Mouse (Mus musculus): ENCODE results near the gene Sh3rf1. TPM values are rescaled to one million over a fixed set of nuclear protein-coding genes. Genes with fewer than 3 reads are reported as not detected.
A peak's percentile ranks its signal among the peaks of the same experiment; 100 is the strongest.
"Not testable (repeated sequence)": the region's sequence is repeated elsewhere in the genome, so short reads cannot be mapped to it uniquely, and the experiment has no call there.

Gene Sh3rf1
- polyA plus RNA-seq, 1 experiment from 2014 or later: 7.8 TPM

DNA sequence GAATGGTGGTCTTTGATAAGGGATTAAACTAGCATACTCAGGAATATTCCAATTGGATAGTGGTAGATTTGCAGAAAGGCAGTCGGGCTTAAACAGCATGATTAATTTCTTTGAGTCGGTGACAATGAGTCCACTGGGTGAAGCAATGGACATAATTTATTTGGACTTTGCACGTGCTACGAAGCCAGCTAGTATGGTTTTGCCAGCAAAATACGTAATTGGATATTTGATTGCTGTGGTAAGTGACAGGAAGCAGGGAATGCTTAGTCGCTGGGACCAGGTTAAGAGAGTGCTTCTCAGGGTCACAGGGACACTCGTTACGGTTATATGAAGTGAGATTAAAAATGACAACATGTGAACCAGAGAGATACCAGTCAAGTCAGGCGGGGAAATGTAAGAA, 164.7 kb downstream of the Sh3rf1 start:
- WGBS: 79% methylated on average over 9 of the region's 9 CpGs
- no peaks in the 10 kb centered on the region for H3K27me3 ChIP-seq (ENCODE audit: low read depth, poor library complexity, severe bottlenecking)
- peaks cover 10% of the 10 kb centered on the region for H3K36me3 ChIP-seq
- peaks cover 17% of the 10 kb centered on the region for H3K4me1 ChIP-seq
- DNase-seq (ENCODE audit: low spot score): no peak
- H3K9me3 ChIP-seq (replicated peaks): no peaks in the 10 kb centered on the region
- H3K4me3 ChIP-seq: no peak overlapping the region
- no peak overlapping the region for H3K27ac ChIP-seq

DNA sequence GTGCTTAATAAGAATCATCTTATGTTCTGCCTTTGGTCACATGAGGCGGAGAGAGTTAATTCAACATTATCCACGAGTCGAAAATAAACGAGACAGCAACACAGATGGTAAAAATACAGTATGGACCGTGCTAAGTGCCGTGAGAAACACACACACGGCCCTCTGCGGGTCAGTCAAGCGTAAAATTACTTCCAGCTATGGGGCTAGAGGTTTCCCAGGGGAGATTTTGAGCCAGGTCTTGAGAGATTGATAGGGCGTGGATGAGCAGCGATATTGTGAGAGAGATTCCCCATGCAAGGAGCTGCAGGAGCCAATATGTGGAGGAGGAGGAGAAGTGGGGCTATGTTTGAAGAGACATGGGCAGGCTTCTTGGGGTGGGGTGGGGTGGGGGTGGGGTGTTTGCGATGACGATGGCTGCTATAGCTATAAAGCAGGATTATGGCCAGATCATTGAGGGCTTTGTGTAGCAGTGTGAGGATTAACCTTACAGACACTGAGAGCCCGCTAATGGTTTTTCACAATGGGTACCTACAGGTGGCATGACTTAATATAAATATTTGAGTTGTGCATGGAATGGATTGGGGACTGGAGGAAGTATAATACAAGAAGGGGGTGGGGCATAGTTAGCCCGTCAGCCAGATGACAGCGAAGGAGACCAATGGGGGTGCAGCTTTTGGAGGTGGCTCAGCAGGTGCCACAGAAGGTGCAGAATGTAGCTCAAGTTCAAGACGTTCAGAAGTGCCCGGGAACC, 166.8 kb downstream of the Sh3rf1 start:
- no peaks in the 10 kb centered on the region for H3K9me3 ChIP-seq (replicated peaks)
- H3K4me1 ChIP-seq: peaks cover 17% of the 10 kb centered on the region
- 0 out of 2 replicates have a peak, but pooled peaks cover 8% of the 10 kb centered on the region for H3K36me3 ChIP-seq
- H3K4me3 ChIP-seq: no peak overlapping the region
- H3K27ac ChIP-seq: no peak overlapping the region
- WGBS: 77% methylated on average over 18 of the region's 18 CpGs
- no peaks in the 10 kb centered on the region for H3K27me3 ChIP-seq (ENCODE audit: low read depth, poor library complexity, severe bottlenecking)
- no peak for DNase-seq (ENCODE audit: low spot score)

DNA sequence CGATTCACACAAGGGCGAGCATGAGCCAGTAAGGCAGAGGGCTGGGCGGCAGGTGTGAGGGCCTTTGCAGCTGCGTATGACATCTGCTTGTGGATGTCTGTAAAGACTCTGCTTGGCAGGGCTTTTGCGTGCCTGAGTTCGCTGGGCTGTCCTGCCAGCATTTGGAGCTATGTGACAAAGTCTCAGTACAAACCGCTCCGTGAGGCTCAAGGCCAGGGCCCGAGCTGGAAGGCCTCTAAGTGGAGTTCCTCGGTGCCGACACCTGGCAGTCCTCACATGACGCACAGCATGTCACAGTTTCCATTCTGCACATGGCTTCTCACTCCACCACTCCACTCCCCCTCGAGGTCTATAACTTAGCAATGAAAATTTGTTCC, 167.4 kb downstream of the Sh3rf1 start:
- H3K9me3 ChIP-seq (replicated peaks): no peaks in the 10 kb centered on the region
- no peaks in the 10 kb centered on the region for H3K27me3 ChIP-seq (ENCODE audit: low read depth, poor library complexity, severe bottlenecking)
- H3K27ac ChIP-seq: no peak overlapping the region
- peaks cover 17% of the 10 kb centered on the region for H3K4me1 ChIP-seq
- no peak for DNase-seq (ENCODE audit: low spot score)
- no peak overlapping the region for H3K4me3 ChIP-seq
- WGBS: 94% methylated on average over 13 of the region's 13 CpGs
- 0 out of 2 replicates have a peak, but pooled peaks cover 8% of the 10 kb centered on the region for H3K36me3 ChIP-seq

DNA sequence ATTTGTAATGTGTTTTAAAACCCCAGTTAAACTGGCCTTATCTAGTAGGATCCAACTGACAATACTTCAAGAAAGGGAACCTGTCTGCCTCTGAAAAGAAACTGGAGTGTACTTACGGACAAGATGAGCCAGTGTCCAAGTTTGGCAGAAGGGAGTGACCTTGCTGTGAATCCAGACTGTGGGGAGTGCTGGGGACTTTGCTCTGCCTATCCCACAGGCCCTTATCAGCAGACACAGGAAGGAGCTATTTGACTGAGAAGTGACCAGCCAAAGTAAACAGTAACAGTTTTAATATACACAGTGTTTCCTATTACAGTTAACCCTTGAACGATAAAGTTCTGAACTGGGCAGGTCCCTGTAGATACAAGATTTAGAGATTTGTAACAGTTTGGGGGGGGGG, 173.5 kb downstream of the Sh3rf1 start:
- 83% methylated on average over 2 of the region's 2 CpGs for WGBS

DNA sequence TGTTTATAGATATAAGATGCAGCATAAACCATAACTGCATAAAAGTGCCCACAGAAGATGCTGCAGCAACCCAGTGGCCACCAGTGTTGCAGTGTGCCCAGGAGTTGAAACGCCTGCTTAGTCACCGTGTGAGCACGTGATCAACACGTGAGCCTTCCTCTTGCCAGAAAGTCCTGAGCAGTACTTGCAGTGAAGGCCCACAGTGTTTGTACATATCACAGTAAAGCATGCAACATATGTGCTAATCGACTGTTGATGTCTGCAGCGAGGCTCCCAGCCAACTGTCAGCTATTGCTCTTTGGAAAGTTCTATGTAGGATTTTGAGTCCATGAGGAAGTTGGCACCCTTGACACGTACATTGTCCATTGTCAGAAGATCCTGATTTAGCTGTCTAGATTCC, 174.1 kb downstream of the Sh3rf1 start:
- H3K9me3 ChIP-seq (replicated peaks): no peaks in the 10 kb centered on the region
- no peak for DNase-seq (ENCODE audit: low spot score)
- H3K4me3 ChIP-seq: no peak overlapping the region
- WGBS: 95% methylated on average over 7 of the region's 7 CpGs
- H3K4me1 ChIP-seq: no peaks in the 10 kb centered on the region
- H3K36me3 ChIP-seq: 0 out of 2 replicates have a peak, but pooled peaks cover 8% of the 10 kb centered on the region
- H3K27me3 ChIP-seq (ENCODE audit: low read depth, poor library complexity, severe bottlenecking): no peaks in the 10 kb centered on the region
- no peak overlapping the region for H3K27ac ChIP-seq

More for the DNA sequence above, 173.5 kb downstream of the Sh3rf1 start:
- no peak overlapping the region for H3K27ac ChIP-seq
- H3K4me3 ChIP-seq: no peak overlapping the region
- no peaks in the 10 kb centered on the region for H3K27me3 ChIP-seq (ENCODE audit: low read depth, poor library complexity, severe bottlenecking)
- no peaks in the 10 kb centered on the region for H3K9me3 ChIP-seq (replicated peaks)
- 0 out of 2 replicates have a peak, but pooled peaks cover 8% of the 10 kb centered on the region for H3K36me3 ChIP-seq
- no peaks in the 10 kb centered on the region for H3K4me1 ChIP-seq
- DNase-seq (ENCODE audit: low spot score): no peak

DNA sequence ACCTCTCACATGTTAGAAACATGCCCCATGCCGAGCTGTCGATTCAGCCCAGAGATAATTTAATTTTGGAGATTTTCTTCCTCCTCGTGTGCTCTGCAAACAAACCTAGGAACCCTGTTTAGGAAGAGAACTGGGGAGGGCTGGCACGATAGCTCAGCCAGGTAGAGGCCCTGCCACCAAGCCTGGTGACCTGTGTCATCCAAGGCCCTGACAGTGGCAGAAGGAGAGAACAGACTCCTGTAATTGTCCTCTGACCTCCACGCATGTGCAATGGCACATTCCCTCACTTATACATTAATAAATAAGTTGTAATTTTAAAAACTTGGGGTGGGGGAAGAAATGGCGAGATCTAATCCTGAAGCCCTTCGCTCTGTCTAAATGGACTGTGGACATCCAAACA, 179.2 kb downstream of the Sh3rf1 start:
- 86% methylated on average over 7 of the region's 7 CpGs for WGBS
- no peak overlapping the region for H3K27ac ChIP-seq
- H3K4me1 ChIP-seq: peaks cover 10% of the 10 kb centered on the region
- H3K4me3 ChIP-seq: no peak overlapping the region
- no peak for DNase-seq (ENCODE audit: low spot score)
- no peaks in the 10 kb centered on the region for H3K36me3 ChIP-seq
- H3K27me3 ChIP-seq (ENCODE audit: low read depth, poor library complexity, severe bottlenecking): no peaks in the 10 kb centered on the region
- H3K9me3 ChIP-seq (replicated peaks): no peaks in the 10 kb centered on the region

DNA sequence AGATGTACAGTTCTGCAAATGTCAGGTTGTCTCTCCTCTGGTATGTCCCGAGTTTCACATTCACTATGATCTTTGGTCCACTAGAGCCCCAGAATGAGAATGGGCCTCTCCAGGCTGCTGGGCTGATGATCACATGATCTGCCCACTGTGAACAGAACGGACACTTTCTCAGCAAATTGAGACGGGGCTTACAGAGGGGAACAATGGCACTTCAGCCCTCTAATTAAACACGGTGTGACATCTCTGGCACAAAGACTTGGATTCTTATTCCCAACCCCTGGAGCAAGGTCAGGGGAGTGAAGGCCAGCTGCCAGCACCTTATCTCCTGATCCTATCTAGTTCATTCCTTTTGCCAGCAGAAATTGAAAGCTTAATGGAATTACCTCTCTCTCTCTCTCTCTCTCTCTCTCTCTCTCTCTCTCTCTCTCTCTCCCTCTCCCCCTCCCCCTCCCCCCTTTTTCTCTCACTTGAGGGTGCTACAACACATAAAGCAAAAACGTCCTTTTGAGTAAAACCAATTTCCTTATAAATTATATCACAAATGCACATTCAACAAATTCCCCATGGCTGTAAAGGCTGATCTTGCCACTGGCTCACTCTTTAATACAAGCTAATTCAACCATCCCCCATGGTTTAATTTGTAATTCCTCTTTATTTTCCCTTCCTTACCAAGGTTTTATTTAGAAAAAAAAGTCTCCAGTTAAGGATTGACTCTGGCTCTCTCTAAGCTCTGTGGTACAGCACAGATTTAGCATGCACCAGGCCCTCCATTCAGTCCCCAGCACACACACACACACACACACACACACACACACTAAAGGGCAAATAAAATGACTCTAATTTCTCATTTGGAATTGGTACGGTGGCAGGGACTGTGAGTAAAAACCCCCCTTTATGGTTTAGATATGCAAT, 179.8 kb downstream of the Sh3rf1 start:
- Histone ChIP-seq H3K4me3 (no peak overlapping the region), H3K9me3 (replicated peaks) (no peaks in the 10 kb centered on the region), H3K36me3 (no peaks in the 10 kb centered on the region), H3K27me3 (ENCODE audit: low read depth, poor library complexity, severe bottlenecking) (no peaks in the 10 kb centered on the region), H3K4me1 (peaks cover 10% of the 10 kb centered on the region), H3K27ac (no peak overlapping the region)
- 53% methylated on average over 6 of the region's 6 CpGs for WGBS
- DNase-seq (ENCODE audit: low spot score): no peak

DNA sequence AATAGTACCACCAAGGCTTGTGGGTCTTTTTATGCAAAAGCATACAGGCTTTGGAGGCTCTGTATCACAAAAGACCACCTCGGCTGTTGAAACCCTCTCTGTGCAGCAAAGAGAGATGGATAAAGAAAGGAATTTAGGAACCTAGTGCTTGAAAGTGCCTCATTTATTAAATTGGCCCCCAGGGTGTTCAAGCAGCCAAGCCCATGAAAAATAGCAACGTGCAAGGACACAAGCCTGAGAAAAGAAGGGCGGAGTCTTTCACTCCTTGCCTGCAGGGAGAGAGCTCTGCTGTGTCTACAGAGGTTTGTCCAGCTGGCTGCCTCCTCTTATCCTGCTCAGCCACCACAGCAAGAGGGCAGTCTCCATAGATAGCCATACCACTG, 180.5 kb downstream of the Sh3rf1 start:
- H3K4me3 ChIP-seq: no peak overlapping the region
- H3K27me3 ChIP-seq (ENCODE audit: low read depth, poor library complexity, severe bottlenecking): no peaks in the 10 kb centered on the region
- no peaks in the 10 kb centered on the region for H3K36me3 ChIP-seq
- H3K27ac ChIP-seq: no peak overlapping the region
- no peak for DNase-seq (ENCODE audit: low spot score)
- H3K4me1 ChIP-seq: peaks cover 10% of the 10 kb centered on the region
- no peaks in the 10 kb centered on the region for H3K9me3 ChIP-seq (replicated peaks)
- WGBS: 66% methylated on average over 3 of the region's 3 CpGs

DNA sequence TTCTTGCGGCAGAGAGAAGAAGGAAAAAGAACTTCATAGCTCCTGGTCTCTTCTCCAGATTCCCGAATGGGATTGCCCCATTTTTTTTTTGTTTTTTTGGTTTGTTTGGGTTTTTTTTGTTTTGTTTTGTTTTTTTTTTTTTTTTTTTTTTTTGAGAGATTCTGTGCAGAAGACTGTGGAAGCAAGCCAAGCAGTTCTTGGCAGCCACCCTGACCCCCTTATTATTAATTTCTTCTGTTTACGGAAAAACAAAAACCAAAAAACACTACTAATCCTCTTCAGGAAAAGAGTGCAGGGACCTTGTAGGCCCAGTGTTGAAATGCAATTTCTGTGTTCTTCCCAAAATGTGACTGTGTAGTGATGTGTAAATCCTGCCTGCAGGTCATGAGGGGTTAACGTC, 185.4 kb downstream of the Sh3rf1 start:
- no peak for DNase-seq (ENCODE audit: low spot score)

DNA sequence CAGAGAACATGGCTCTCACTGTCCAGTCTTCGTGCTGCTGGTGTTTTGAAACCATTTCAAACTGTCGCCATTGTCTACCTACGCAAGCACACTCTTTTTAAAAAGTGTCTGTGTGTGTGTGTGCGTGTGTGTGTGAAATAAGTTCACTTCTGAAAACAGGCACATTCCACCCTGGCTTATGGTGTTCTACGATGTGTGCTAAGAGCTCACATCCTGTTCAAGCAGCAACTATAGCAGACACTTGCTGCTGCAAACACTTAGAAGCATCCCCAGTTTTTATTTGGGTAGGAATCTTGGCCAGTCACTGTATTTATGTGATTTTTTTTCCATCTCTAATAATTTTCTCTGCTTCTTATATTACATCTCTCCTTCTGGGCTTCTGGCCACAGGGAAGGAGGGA, 186.0 kb downstream of the Sh3rf1 start:
- not testable (repeated sequence) for H3K36me3 ChIP-seq; H3K4me1 ChIP-seq; H3K9me3 ChIP-seq (replicated peaks); H3K4me3 ChIP-seq; H3K27ac ChIP-seq; DNase-seq (ENCODE audit: low spot score); H3K27me3 ChIP-seq (ENCODE audit: low read depth, poor library complexity, severe bottlenecking)
- 93% methylated on average over 5 of the region's 5 CpGs for WGBS

More for the DNA sequence above, 185.4 kb downstream of the Sh3rf1 start:
- Histone ChIP-seq H3K9me3 (replicated peaks) (no peaks in the 10 kb centered on the region), H3K27ac (no peak overlapping the region), H3K4me3 (no peak overlapping the region), H3K4me1 (peaks cover 3% of the 10 kb centered on the region; the same call in 1 of the 2 replicates), H3K36me3 (no peaks in the 10 kb centered on the region), H3K27me3 (ENCODE audit: low read depth, poor library complexity, severe bottlenecking) (no peaks in the 10 kb centered on the region)
- 91% methylated on average over 4 of the region's 4 CpGs for WGBS

DNA sequence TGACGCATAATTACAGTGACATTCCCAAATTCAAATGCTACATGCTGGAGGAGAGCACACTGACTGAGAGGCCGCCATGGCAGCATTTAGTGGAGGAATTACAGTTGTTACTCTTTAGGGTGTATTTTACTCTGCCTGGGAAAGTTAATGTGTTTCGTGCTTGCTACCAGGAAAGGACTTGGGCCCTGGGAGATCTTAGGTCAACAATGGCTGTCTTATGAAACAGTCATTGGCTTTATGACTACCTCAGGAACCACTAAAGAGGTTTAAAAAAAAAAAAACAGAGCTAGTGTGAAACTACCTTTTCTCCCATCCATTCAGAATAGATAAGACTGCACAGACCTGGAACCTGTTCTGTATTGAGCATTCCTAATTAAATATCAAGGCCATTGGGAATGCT, 195.8 kb downstream of the Sh3rf1 start:
- Histone ChIP-seq H3K4me3 (no peak overlapping the region), H3K27me3 (ENCODE audit: low read depth, poor library complexity, severe bottlenecking) (no peaks in the 10 kb centered on the region), H3K36me3 (no peaks in the 10 kb centered on the region), H3K4me1 (peaks cover 18% of the 10 kb centered on the region), H3K27ac (no peak overlapping the region), H3K9me3 (replicated peaks) (no peaks in the 10 kb centered on the region)
- DNase-seq (ENCODE audit: low spot score): no peak
- 92% methylated on average over 3 of the region's 3 CpGs for WGBS

DNA sequence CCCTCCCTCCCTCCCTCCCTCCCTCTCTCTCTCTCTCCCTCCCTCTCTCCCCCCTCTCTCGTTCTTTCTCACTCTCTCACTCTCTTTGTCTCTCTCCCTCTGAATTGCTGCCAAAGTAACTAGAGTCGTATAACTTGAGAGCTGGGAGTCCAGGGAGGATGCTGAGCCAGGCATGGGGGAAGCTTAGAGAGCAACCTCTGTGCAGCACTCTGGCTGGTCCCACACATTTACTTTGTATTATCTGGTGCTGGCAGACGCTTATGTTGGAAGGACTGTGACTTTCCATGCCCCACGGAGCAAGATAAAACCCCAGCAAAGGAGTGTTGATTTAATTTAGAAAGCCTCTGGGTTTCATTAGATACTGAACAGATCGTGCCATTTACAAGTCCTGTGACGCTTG, 196.5 kb downstream of the Sh3rf1 start:
- Histone ChIP-seq H3K4me1 (peaks cover 18% of the 10 kb centered on the region), H3K4me3 (no peak overlapping the region), H3K9me3 (replicated peaks) (no peaks in the 10 kb centered on the region), H3K27me3 (ENCODE audit: low read depth, poor library complexity, severe bottlenecking) (no peaks in the 10 kb centered on the region), H3K27ac (no peak overlapping the region), H3K36me3 (no peaks in the 10 kb centered on the region)
- no peak for DNase-seq (ENCODE audit: low spot score)
- WGBS: 27% methylated on average over 6 of the region's 6 CpGs

DNA sequence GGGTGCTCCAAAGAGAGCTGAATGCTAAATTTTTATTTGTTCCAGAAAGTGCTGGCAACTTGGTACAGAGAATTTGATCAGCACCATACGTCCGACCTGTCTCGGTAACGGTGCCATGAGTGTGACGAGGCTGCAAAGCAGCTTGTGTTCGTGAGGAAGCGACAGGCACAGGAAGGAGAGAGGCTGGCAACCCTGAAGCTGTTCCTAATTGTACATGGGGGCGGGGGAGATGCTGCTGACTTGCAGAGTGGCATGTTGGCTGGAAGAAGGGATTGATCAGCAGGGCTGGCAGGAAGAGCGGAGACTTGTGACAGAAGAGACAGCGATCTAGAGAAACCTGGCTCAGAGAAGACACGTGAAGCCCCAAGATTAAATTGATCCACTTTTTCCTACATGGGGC, 197.9 kb downstream of the Sh3rf1 start:
- no peaks in the 10 kb centered on the region for H3K36me3 ChIP-seq
- no peaks in the 10 kb centered on the region for H3K27me3 ChIP-seq (ENCODE audit: low read depth, poor library complexity, severe bottlenecking)
- 57% methylated on average over 11 of the region's 11 CpGs for WGBS
- H3K4me1 ChIP-seq: peaks cover 18% of the 10 kb centered on the region
- no peak overlapping the region for H3K4me3 ChIP-seq
- no peaks in the 10 kb centered on the region for H3K9me3 ChIP-seq (replicated peaks)
- no peak overlapping the region for H3K27ac ChIP-seq
- peak; percentile 35 for DNase-seq (ENCODE audit: low spot score)

All from limb, embryonic 10.5 days (tissue).